Mouse (Mus musculus) c-Kit-negative CD71-positive TER-119-positive erythroid progenitor cells, embryonic 14.5 days (primary cell): ENCODE results near the gene Mdh2.

Experiments
- DNase-seq: peaks from one replicate; pipeline ENCODE4 v3.0.0-alpha.2; 2013; ENCODE audit warnings: low read depth, low spot score

The Mdh2 gene

DNA sequence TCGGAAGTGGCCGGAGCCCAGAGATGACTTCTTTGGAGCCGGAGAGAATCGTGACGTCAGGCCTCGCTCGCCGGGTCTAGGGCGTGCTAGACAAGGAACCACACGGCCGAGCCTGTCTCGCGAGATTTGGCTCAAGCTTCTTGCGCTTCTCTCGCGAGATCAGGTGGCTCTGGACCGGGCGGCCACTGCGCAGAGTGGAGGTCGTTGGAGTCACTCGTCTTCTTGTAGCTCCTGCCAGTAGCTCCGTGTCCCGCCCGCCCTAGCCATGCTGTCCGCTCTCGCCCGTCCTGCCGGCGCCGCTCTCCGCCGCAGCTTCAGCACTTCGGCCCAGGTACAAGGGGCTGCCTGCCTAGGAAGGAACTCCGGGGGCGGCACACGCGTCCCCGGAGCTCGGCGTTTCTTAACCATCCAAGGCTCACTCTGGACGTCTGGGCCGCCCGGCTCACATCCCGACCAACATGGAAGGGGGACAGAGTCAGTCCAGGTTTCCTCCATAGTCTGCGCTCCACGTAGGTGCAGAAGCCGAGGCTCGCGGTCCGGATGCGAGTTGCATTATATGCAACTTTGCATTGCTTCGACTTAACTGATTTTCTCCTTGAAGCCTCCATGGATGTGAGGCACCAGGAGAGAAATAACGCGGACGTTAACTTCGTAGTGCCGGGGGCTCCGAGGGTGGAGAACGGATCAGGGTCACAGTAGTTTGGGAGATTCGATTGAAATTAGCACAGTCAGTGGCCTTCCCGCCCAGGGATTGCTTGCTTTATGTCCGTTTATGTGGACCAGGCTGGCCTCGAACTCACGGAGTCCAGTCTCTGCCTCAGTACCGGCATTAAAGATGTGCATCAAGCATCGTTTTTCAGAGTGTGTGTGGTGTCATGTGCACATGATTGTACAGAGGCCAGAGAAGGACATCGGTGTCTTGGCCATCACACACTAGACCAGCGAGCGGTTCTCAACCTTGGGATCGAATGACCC, at the start of gene Mdh2:
Gene Mdh2, plus strand, starts transcription at position 10 of the 975 bp plus-strand sequence.
- DNase-seq, result peak; percentile 100

DNA sequence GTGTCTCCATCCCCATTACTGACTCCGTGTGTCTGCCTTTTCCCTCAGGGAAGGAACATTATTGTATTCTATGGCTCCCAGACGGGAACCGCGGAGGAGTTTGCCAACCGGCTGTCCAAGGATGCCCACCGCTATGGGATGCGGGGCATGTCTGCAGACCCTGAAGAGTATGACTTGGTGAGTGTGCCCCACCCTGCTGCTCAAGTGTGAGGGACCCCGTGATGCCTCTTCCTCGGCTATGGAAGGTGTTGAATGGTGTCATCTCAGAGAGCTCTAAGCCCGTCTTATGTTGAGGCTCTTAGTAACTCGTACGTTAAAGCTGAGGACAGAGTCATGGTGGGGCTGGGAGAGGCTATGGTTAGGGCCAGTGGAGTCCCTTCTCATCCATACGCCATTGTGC, 48.9 kb upstream of the Mdh2 start:
- no peak for DNase-seq

DNA sequence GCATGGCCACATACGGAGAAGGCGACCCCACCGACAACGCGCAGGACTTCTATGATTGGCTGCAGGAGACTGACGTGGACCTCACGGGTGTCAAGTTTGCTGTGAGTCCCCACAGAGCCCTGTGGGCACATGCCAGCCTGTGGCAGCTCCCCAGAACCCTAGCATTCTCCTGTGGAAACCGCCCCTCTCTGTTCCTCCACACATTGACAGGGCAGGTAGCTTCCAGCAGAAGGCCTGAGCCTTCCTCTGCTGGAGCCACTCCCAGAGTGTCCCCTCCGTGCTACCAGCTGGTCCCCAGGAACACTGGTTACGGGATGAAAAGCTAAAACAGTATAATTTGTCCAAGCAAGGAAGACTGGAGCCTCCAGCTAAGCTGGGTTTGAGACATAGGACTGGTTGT, 48.0 kb upstream of the Mdh2 start:
- no peak for DNase-seq

DNA sequence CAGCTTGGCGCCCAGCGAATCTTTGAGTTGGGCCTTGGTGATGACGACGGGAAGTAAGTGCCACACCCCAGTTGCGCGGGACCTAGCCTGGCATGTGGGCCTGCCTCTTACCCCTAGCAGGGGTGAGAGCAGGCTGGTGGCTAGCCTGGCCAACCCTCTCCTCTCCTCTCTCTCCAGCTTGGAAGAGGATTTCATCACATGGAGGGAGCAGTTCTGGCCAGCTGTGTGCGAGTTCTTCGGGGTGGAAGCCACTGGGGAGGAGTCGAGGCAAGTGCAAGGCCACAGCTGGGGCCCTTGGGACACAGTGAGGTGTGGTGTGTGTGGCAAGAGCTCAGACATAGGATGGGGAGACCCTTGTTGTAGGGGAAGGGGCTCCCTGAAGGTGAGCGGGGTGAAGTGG, 47.4 kb upstream of the Mdh2 start:
- DNase-seq, result no peak

DNA sequence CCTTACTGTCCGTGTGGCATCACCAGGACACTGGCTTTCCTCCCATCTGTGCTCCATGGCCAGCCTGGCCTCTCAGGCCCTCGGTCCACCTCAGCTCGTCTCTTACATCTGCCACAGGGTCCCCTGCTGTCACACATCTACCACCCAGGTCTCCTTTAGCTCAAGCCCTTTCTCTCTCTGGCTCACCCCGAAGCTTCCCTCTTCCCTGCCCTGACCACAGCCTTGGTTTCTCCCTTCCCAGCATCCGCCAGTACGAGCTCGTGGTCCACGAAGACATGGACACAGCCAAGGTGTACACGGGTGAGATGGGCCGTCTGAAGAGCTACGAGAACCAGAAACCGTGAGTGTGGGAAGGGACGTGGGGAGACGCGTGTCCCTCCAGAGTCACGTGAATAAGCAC, 47.0 kb upstream of the Mdh2 start:
- no peak for DNase-seq

DNA sequence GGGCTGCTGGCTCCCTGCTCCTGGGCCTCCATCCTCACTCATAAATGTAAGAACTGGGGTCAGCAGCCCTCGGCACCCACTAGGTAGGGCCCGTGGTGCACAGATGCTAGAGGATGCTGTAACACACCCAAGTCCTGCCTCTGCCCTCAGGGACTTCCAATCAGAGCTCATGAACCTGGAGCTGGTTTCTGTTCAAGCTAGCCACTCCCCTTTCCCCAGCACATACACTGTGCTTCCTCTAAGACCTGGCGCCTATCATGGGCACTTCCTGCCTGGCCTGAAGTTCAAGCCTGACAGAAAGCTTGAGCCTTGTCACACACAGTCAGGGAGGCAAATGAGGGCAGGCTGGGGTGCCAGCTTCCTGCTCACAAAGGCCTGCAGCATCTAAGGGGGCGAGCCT, 45.2 kb upstream of the Mdh2 start:
- DNase-seq, result no peak

DNA sequence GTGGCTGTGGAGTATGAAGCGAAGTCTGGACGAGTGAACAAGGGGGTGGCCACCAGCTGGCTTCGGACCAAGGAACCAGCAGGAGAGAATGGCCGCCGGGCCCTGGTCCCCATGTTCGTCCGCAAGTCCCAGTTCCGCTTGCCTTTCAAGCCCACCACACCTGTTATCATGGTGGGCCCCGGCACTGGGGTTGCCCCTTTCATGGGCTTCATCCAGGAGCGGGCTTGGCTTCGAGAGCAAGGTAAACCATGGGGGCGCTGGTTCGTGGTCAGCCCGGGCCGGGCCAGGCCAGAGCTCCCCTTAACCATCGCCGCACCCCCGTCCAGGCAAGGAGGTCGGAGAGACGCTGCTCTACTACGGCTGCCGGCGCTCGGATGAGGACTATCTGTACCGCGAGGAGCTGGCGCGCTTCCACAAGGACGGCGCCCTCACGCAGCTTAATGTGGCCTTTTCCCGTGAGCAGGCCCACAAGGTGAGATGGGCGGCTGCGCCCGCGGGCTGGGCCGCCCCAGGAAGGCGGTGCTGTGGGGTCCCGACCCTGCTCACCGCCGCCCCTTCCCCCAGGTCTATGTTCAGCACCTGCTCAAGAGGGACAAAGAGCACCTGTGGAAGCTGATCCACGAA, 44.1 kb upstream of the Mdh2 start:
- DNase-seq, result no peak

DNA sequence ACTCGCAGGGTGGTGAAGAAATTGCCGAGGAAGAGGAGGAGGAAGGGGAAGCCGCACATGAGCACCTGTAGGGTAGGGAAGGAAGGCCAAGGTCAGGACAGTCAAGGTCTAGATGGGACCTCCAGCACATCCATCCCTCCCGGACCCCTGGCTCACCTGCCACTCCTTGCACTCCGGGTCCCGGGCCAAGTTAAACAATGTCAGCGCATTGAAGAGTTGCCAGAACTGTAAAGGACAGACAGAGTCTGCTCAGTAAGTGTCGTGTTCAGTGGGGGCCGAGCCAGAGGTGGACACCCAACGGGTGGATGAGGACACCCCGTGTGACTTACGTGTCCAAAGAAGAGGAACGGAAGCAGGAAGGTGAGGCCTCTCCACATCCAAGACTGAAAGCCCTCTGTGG, 42.5 kb upstream of the Mdh2 start:
- DNase-seq, result no peak

DNA sequence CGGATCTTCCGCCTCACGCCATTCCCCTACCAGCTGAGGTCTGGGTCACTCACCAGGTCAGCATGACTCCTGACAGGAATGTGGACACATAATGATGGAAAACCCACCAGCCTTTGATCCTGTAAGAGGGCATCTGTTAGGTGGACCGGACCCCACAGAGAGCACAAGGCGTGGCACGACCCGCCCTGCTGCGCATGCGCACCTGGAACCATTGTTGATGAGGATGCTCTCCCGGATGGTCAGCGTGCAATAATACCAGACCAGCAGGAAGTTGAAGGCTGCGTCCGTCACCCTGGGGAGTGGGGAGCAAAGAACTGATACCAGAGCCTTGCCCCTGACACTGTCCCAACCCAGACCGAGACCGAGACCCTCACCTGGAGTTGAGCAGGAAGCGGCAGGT, 41.7 kb upstream of the Mdh2 start:
- no peak for DNase-seq

DNA sequence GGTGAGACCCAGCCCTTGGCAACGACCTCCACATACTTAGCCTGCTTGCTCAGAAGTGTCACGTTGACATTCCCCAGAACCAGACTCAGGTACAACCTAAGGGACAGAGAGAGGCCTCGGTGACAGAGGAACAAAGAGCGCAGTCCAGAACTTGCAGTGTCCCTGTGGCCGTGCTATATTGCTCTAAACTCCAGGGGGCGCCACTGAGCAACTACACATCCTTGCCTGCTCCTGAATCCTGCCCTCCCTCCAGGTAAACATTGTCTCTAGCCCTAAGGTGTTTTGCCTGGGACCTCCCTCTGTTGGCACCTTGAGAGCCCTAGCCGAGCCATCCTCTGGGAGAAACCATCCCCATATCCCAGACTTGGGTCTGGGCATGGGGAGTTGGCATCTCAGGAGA, 41.1 kb upstream of the Mdh2 start:
- DNase-seq, result peak; percentile 12

DNA sequence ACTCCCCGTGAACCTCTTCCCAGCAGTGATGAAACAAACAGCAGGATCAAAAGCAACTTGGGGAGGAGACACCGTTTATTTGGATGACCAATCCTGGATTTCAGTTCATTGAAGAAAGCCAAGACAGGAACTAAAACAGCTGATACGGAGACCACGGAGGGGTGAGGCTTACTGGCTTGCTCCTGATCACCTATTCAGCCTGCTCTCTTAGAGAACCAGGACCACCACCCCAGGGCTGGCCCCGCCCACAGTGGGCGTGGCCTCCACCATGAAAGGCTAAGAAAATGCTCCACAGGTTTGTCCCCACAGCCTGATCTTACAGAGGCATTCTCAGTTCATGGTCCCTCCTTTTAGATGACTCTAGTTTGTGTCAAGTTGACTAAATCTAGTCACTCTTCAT, 40.0 kb upstream of the Mdh2 start:
- no peak for DNase-seq

DNA sequence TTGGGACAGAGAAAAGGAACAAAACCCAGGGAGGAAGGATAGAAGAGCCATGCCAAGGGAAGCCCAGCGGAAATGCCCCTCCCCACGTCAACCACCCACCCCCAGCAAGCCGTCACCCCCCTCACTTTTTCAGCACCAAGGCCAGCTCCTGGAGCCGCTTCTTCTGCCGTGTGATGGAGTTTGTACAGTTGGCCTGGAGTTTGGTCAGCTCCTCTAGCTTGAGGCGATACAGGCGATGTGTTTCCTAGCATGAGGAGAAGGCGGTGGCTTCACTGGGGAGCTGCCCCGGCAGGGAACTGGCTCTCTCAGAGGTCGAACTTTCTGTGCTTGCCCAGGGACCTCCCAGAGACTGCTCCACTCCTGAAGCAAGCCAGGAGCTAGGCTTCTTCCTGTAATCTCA, 36.1 kb upstream of the Mdh2 start:
- DNase-seq, result no peak

DNA sequence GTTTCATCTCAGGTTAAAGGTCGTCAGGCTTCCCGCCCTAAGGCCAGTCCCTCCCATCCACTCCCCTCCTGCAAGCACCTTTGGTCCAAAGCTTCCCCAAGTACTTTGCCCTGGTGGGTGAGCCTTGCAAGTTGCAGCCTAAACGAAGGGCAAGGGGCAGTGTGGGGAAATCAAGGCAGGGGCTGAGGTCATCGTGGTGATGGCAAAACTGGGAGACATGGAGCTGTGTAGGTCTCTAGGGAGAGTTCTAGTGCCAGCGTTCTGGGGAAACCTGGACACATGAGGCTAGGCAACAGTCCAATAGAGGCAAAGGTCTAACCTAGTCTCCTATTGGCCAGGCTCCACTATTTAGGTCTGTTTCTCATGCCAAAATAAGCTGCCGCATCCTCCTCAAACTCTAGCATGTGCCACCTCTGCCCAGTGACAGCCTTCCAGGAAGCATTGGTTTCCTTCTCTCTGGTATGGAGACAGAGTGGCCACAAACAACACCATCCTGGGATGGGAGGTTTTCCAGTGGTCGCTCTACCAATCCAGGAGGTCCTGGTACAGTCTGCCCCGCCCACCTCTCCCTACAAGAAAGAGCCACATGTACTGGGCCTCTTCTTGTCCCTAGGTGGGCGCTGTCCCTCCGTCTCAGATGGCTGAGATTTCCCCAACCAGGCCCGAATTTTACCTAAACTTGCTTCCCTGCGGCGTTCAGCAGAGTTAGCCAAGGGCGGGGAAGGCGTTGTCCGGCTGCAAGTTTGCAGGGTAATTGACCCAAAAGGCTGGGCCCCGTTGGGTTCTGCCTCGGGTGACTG, 35.1 kb upstream of the Mdh2 start:
- DNase-seq, result no peak

DNA sequence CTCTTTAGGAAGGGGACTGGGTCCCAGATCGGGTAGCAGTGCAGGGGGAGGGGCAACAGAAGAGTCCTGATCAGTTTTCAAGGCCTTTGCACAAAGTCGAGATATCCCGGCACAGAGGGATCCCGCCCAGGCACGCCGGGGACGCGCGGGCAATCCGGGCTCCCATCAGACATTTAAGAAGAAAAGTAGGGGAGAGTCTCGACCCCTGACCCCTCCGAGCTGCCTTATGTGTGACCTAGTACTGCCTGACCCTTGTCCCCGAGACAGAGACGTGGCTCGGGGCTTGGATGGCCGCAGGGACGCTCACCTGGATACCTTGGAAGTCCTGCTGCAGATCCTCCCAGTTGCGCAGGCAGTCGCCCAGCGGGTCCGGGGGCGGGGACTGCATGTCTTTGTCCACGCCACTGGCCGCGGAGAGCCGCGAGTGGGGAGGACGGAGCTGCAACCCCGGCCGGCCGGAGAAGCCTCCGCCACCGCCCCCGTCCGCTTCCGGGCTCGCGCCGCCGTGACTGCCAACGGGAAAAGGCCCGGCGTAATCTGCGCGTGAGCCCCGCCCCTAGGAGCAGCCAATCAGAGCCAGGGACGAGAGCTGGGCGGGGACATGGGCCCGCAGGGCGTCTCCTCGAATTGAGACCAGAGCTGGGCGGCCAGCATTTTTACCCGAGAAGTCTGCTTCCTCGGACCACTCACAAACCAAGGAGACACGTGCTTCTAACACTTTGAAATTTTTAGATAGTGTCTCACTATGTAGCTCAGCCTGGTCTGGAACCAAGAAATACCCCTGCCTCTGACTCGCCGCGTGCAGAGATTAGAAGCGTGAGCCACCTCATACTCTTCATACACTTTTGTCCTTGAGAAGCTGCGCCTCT, 34.3 kb upstream of the Mdh2 start, which contains the start of gene Tmem120a:
Gene Tmem120a, minus strand, starts transcription at position 708 of the 869 bp plus-strand sequence.
- peak; percentile 80 for DNase-seq

DNA sequence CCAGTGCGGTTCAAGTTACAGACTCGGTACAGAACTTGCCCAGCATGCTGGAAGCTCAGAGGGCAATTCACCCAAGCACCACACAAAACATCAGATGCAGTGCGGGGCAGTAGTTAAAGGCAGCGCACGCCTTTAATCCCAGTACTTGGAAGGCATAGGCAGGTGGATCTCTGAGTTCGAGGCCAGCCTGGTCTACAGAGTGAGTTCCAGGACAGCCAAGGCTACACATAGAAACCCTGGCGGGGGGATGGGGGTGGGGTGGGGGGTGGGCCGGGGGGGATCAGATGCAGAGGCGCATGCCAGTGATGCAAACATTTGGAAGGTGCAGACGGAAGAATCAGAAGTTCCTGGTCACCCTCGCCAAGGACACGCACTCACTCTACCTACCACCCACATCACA, 33.5 kb upstream of the Mdh2 start:
- DNase-seq, result no peak

DNA sequence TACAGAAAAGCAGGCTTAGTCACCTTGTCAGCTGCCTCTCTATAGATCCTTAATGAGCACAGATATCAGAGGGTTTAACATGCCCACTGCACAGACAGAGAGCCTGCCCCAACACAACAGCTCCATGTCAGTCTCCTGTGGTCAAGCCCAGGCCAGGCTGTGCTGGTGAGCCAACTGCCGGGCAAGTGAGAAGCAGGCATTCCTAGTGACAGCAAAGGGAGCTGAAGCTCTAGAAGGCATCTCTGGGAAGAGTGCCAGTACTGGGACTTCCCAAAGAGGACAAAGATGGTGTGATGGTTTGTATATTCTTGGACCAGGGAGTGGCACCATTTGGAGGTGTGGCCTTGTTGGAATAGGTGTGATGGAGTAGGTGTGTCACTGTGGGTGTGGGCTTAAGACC, 27.2 kb upstream of the Mdh2 start:
- no peak for DNase-seq

DNA sequence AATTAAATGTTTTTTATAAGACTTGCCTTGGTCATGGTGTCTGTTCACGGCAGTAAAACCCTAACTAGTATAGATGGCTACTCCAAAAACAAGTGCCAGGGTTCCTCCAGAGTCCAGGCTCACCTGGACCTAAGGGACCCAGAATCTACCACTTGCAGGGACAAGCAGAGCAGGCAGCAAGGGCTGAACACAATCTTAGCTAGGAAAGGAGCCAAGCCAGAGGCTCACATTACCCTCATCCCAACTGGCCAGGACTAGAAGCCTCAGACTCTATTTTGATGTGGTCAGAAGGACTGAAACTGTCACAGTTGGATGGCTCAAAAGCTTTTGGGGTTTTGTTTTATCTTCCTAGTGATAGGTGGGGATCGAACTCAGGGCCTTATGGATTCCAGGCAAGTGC, 26.7 kb upstream of the Mdh2 start:
- no peak for DNase-seq

DNA sequence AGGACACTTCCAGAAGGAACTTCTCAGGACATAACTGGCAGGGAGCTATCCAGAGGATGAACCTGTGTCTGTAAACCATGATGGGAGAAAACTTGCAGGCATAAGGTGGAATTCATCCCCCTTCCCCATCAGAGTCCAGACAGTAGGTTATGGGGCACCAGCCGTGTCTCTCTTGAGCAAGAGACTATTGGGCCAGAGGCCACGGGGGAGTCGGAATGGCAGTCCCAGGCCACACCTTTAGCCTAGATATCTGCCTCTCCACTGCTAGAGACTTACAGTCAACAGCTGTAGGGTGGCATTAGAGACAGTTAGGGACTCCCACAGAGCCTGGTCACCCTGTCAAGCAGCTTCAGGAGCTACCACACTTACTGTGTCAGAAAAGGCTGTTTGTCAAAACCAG, 16.4 kb upstream of the Mdh2 start:
- no peak for DNase-seq

DNA sequence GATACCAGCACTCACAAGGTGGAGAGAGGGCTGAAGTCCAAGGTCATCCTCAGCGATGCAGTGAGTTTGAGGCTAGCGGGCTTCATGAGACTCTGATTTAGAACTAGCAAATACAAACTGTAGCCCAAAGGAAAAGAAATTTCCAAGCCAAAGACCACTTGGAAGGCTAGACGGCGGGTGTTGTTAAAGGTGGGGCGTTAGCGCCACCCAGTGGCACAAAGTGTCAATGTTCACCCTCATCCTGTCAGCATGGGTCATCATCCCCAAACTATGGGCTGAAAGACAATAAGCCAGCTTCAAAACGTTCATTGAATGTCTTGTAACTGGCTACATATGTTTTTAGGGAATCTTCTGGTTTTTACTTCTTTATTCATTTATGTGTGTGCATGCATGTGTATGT, 14.8 kb upstream of the Mdh2 start:
- peak; percentile 32 for DNase-seq

DNA sequence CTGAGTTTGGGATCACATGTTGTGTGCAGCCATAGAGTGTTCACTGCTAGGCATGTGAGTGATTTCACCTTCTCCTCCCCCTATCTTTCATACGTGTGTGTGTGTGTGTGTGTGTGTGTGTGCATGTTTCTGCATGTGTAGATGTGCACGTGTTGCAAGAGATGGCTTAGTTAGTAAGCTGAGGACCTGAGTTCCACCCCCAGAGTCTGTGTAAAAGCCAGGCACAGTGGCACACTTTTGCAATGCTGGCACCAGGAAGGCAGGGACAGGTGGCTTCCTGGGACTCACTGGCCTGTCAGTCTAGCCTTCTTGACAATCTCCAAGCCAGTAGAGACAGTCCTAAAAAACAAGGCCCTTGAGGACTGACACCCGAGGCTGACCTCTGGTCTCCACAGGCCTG, 13.3 kb upstream of the Mdh2 start:
- DNase-seq, result no peak

DNA sequence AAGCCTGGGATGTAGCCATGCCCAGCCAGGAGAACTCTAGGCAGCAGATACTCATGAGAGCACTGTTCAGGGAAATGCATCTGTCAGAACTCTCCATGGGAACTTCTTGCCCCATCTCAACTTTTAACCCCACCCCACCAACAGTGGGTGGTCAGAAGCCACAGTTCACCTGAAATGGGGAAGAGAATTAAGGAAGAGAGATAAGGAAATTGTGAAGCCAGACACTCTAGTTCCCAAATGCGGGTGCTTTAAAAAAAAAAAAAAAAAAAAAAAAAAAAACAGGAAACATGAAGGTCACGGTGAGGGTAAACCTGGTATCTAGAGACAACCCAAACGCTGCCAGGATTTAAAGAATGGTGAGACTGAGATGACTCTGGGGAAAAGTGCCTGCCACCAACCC, 5.8 kb upstream of the Mdh2 start:
- no peak for DNase-seq
